Mouse (Mus musculus): ENCODE data around the gene Lrp1. TPM values are rescaled to one million over a fixed set of nuclear protein-coding genes. Genes with fewer than 3 reads are reported as not detected.

Gene Lrp1
- total RNA-seq, 2 experiments from 2014 or later: 73.8 to 101 TPM

- intact Hi-C loops (cut with DNase I; ENCODE audit: low total_unique reads): no loop called here
- no peak for DNase-seq
These were observed 48.7 kb downstream of the Lrp1 start for GRCm38 (mm10) chr10:127572281-127572680.

- intact Hi-C loops (cut with DNase I; ENCODE audit: low total_unique reads): no loop called here
- no peak for DNase-seq
These were observed 49.9 kb downstream of the Lrp1 start for GRCm38 (mm10) chr10:127570937-127571641.

GRCm38 (mm10) chr10:127570384-127570783 lies 50.6 kb downstream of the Lrp1 start:
- no peak for DNase-seq
- intact Hi-C loops (cut with DNase I; ENCODE audit: low total_unique reads): no loop called here

GRCm38 (mm10) chr10:127569450-127569849 lies 51.5 kb downstream of the Lrp1 start:
- peak; percentile 70 for DNase-seq
- intact Hi-C loops (cut with DNase I; ENCODE audit: low total_unique reads): no loop called here

- intact Hi-C loops (cut with DNase I; ENCODE audit: low total_unique reads): no loop called here
- DNase-seq: no peak
These were observed 54.2 kb downstream of the Lrp1 start for GRCm38 (mm10) chr10:127566553-127567326.

- intact Hi-C loops (cut with DNase I; ENCODE audit: low total_unique reads): no loop called here
- peak; percentile 66 for DNase-seq
These were observed 56.6 kb downstream of the Lrp1 start for GRCm38 (mm10) chr10:127564301-127564700.

GRCm38 (mm10) chr10:127563840-127564239 lies 57.1 kb downstream of the Lrp1 start:
- intact Hi-C loops (cut with DNase I; ENCODE audit: low total_unique reads): no loop called here
- no peak for DNase-seq

- intact Hi-C loops (cut with DNase I; ENCODE audit: low total_unique reads): no loop called here
- DNase-seq: no peak
These were observed 59.8 kb downstream of the Lrp1 start for GRCm38 (mm10) chr10:127561145-127561544.

GRCm38 (mm10) chr10:127557397-127557796 lies 63.6 kb downstream of the Lrp1 start:
- intact Hi-C loops (cut with DNase I; ENCODE audit: low total_unique reads): no loop called here
- DNase-seq: no peak

- intact Hi-C loops (cut with DNase I; ENCODE audit: low total_unique reads): no loop called here
- no peak for DNase-seq
These were observed 65.2 kb downstream of the Lrp1 start for GRCm38 (mm10) chr10:127555703-127556102.

GRCm38 (mm10) chr10:127549892-127550291 lies 71.1 kb downstream of the Lrp1 start:
- intact Hi-C loops (cut with DNase I; ENCODE audit: low total_unique reads): no loop called here
- DNase-seq: no peak

- DNase-seq: no peak
- intact Hi-C loops (cut with DNase I; ENCODE audit: low total_unique reads): no loop called here
These were observed 72.7 kb downstream of the Lrp1 start for GRCm38 (mm10) chr10:127548236-127548635.

GRCm38 (mm10) chr10:127546505-127546904 lies 74.4 kb downstream of the Lrp1 start:
- DNase-seq: no peak
- intact Hi-C loops (cut with DNase I; ENCODE audit: low total_unique reads): no loop called here

- intact Hi-C loops (cut with DNase I; ENCODE audit: low total_unique reads): no loop called here
- no peak for DNase-seq
These were observed 76.6 kb downstream of the Lrp1 start for GRCm38 (mm10) chr10:127544375-127544774.

GRCm38 (mm10) chr10:127543916-127544315 lies 77.0 kb downstream of the Lrp1 start:
- intact Hi-C loops (cut with DNase I; ENCODE audit: low total_unique reads): no loop called here
- no peak for DNase-seq

- intact Hi-C loops (cut with DNase I; ENCODE audit: low total_unique reads): no loop called here
- no peak for DNase-seq
These were observed 78.2 kb downstream of the Lrp1 start for GRCm38 (mm10) chr10:127542720-127543119.

- no peak for DNase-seq
- intact Hi-C loops (cut with DNase I; ENCODE audit: low total_unique reads): no loop called here
These were observed 78.9 kb downstream of the Lrp1 start for GRCm38 (mm10) chr10:127542084-127542483.

GRCm38 (mm10) chr10:127541510-127541909 lies 79.4 kb downstream of the Lrp1 start:
- DNase-seq: no peak

GRCm38 (mm10) chr10:127537854-127538583 lies 82.9 kb downstream of the Lrp1 start:
- DNase-seq: peak; percentile 75
- intact Hi-C loops (cut with DNase I; ENCODE audit: low total_unique reads): loop anchor here (5.0 kb wide), 1 partner anchor 61 kb away; no protein-coding TSS in a partner anchor

More at GRCm38 (mm10) chr10:127541510-127541909, 79.4 kb downstream of the Lrp1 start:
- intact Hi-C loops (cut with DNase I; ENCODE audit: low total_unique reads): no loop called here
